Mouse (Mus musculus) heart, adult 2 months (tissue): ENCODE measurements around the gene Fgf13. TPM values are rescaled to one million over a fixed set of nuclear protein-coding genes. Genes with fewer than 3 reads are reported as not detected.

Experiments used
- DNase-seq, 2 experiments: peaks; one replicate each; pipeline ENCODE4 v3.0.0; 2021
- H3K27ac ChIP-seq: fragments of 200-600 bp; 2 replicates; pipeline ENCODE4 v1.8.1; 2022
- H3K27me3 ChIP-seq: fragments of 200-500 bp; 2 replicates; pipeline ENCODE4 v1.6.1; 2012; ENCODE audit warnings: mild to moderate bottlenecking, low read length, inconsistent platforms, mixed read lengths; ENCODE audit not compliant: control insufficient read depth, insufficient read depth
- H3K36me3 ChIP-seq: fragments of 200-500 bp; 2 replicates; pipeline ENCODE4 v1.6.1; 2012; ENCODE audit warnings: low read length, inconsistent platforms; ENCODE audit not compliant: control insufficient read depth, insufficient read depth
- H3K4me1 ChIP-seq: fragments of 200-500 bp; 2 replicates; pipeline ENCODE4 v1.6.1; 2011; ENCODE audit warnings: low read length; ENCODE audit not compliant: control insufficient read depth, insufficient read depth
- H3K4me3 ChIP-seq: fragments of 200-600 bp; 2 replicates; pipeline ENCODE4 v1.8.1; 2022
- H3K79me2 ChIP-seq: fragments of 200-500 bp; replicated peaks from 2 replicates; pipeline ENCODE4 v1.6.1; 2012; ENCODE audit warnings: mild to moderate bottlenecking, inconsistent platforms, low read length, moderate library complexity, mixed read lengths; ENCODE audit not compliant: control insufficient read depth, insufficient read depth
- H3K9ac ChIP-seq: fragments of 200-500 bp; 2 replicates; pipeline ENCODE4 v1.6.1; 2012; ENCODE audit warnings: low read depth, mild to moderate bottlenecking, control low read depth, inconsistent platforms, low read length, mixed read lengths
- CTCF ChIP-seq: fragments of 200-600 bp; IDR thresholded peaks from 2 replicates; pipeline ENCODE4 v1.8.1; 2022; ENCODE audit warnings: antibody characterized with exemption, mild to moderate bottlenecking, moderate library complexity
- EP300 ChIP-seq: fragments of 200-500 bp; IDR thresholded peaks from 2 replicates; pipeline ENCODE4 v1.6.1; 2011; ENCODE audit warnings: low read depth, low read length, control low read depth; ENCODE audit not compliant: insufficient read depth
- POLR2A ChIP-seq: fragments of 200-500 bp; IDR thresholded peaks from 2 replicates; pipeline ENCODE4 v1.6.1; 2011; ENCODE audit warnings: mild to moderate bottlenecking, low read depth, low read length, control low read depth; ENCODE audit not compliant: insufficient read depth
- WGBS: fragments of 180-500 bp; shearing (Covaris S2); methylation state at CpG from one replicate; pipeline ENCODE4 v1.1.7; 2018; 5-methylcytosine and 5-hydroxymethylcytosine counted together
- intact Hi-C: fragments of 180-260 bp; cut with DNase I; formaldehyde crosslinking; loops from one replicate; pipeline ENCODE4 v1.15.1; 2025
- polyA plus RNA-seq: library from polyadenylated mRNA; depleted of rRNA; stranded (reverse); fragments of >200 nt; gene quantifications from 2 replicates; pipeline ENCODE4 v1.2.3, GENCODE M21; 2012
- total RNA-seq, 2 experiments: library from RNA; stranded (reverse); gene quantifications; 2 replicates each; pipeline ENCODE4 v1.2.3; 2021

Gene Fgf13
- total and polyA plus RNA-seq, 3 experiments, result 35.6 to 129 (median 102) TPM

DNA sequence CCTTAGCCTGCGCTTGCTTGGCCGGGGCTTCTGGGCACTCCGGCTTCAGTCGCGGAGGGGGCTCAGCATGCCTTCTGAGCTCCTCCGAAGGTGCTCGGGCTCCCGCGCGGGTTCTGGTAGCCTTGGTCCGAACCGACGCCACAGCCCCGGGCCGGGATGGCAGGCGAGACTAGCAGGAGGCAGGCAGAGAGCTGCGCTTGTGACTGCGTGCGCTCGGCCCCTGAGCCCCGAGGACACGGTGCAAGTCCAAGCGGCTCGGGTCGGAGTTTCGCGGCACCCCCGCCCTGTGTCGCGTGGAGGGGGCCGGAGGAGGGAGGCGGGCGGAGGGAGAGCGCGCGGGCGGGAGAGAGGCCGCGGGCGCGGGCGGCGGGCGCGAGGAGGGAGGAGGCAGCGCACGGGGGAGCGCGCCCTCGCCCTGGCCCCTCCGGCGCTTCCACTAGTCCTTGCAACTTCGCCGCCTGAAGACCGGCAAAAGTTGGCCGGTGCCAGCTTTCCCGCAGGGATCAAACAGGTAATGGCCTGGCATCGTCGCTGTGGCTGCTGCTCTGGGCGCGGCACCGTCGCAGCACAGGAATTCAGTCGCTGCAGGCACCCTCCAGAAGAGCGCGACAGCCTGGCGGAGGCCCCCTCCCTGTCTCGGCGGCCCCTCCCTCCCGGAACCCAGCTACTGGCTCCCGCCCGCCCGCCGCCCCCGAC is 433.6 kb downstream of the Fgf13 start:
- 13% methylated on average over 63 of the region's 75 CpGs for WGBS
- Histone ChIP-seq H3K27ac (no peak overlapping the region), H3K36me3 (no peaks in the 10 kb centered on the region), H3K4me3 (peak overlapping the region; percentile 36; the same call in 1 of the 2 replicates), H3K27me3 (0 out of 2 replicates have a peak, but pooled peaks cover 2% of the 10 kb centered on the region), H3K79me2 (no peaks in the 10 kb centered on the region), H3K9ac (0 out of 2 replicates have a peak overlapping the region, but pooled peaks have one; percentile 16), H3K4me1 (no peaks in the 10 kb centered on the region)
- intact Hi-C loops, result no loop called here
- DNase-seq, result peak; percentile 10 to 24
- TF ChIP-seq POLR2A (no peak), CTCF (no peak), EP300 (no peak)

- H3K36me3 ChIP-seq, result no peaks in the 10 kb centered on the region
- intact Hi-C loops, result no loop called here
- no peaks in the 10 kb centered on the region for H3K4me1 ChIP-seq
- WGBS, result 25% methylated on average over 24 of the region's 24 CpGs
- H3K27ac ChIP-seq, result no peak overlapping the region
- H3K27me3 ChIP-seq, result 0 out of 2 replicates have a peak, but pooled peaks cover 2% of the 10 kb centered on the region
- H3K9ac ChIP-seq, result no peak overlapping the region
- no peak for DNase-seq
- no peaks in the 10 kb centered on the region for H3K79me2 ChIP-seq
- peak overlapping the region; percentile 36; the same call in 1 of the 2 replicates for H3K4me3 ChIP-seq
- TF ChIP-seq EP300 (no peak), POLR2A (no peak), CTCF (no peak)
Measured at GRCm38 (mm10) chrX:59133834-59134165, 434.1 kb downstream of the Fgf13 start.

DNA sequence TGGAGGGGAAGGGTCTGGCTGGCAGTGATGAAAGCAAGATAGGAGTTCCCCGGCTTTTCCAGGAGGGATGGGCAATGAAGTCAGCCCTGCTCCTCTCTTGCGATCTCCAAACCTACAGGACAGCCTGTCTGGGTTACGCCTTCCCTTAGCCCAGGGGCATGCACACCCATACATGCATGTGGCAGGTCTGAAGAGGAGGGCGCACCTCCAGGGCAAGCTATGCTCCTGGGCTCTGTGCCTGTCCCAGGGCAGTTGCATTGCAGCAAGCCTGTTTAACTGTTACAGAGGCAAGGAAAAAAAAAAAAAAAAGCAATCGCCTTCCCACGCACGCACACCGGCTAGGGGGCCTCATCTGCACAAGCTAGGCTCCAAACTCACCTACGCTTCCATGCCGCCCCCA is 434.5 kb downstream of the Fgf13 start:
- H3K36me3 ChIP-seq, result no peaks in the 10 kb centered on the region
- 0 out of 2 replicates have a peak, but pooled peaks cover 2% of the 10 kb centered on the region for H3K27me3 ChIP-seq
- no peak overlapping the region for H3K27ac ChIP-seq
- no peaks in the 10 kb centered on the region for H3K4me1 ChIP-seq
- DNase-seq, result no peak
- no peaks in the 10 kb centered on the region for H3K79me2 ChIP-seq
- H3K4me3 ChIP-seq, result no peak overlapping the region
- intact Hi-C loops, result no loop called here
- no peak overlapping the region for H3K9ac ChIP-seq
- 28% methylated on average over 10 of the region's 10 CpGs for WGBS
- TF ChIP-seq CTCF (no peak), EP300 (no peak), POLR2A (no peak)

DNA sequence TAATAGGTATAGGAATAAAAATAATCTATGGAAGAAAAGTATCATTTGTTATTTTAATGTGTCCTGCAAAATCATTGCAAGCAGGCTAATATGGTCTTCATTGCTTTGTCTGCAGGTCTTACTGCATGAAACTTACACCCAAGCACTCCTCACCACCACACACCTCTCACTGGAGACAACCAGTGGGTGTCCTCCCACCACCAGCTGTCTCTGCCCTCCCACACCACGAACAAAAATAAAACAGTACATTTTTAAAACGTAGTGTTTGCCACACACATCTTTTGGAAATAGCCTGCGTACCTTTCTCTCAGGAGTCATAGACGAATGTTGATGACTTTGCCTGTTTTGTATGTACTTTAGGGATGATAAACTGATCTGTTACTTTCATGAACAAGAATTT is 441.2 kb downstream of the Fgf13 start:
- WGBS, result 66% methylated on average over 4 of the region's 4 CpGs
- H3K9ac ChIP-seq, result no peak overlapping the region

GRCm38 (mm10) chrX:59113187-59113586 is 454.7 kb downstream of the Fgf13 start:
- Histone ChIP-seq H3K36me3 (no peaks in the 10 kb centered on the region), H3K4me3 (no peak overlapping the region), H3K4me1 (no peaks in the 10 kb centered on the region), H3K27ac (no peak overlapping the region), H3K79me2 (no peaks in the 10 kb centered on the region), H3K27me3 (no peaks in the 10 kb centered on the region), H3K9ac (no peak overlapping the region)
- intact Hi-C loops, result no loop called here
- TF ChIP-seq EP300 (no peak), CTCF (no peak), POLR2A (no peak)
- no peak for DNase-seq

More for the DNA sequence above, 441.2 kb downstream of the Fgf13 start:
- DNase-seq, result no peak
- no peaks in the 10 kb centered on the region for H3K79me2 ChIP-seq
- no peaks in the 10 kb centered on the region for H3K36me3 ChIP-seq
- no peaks in the 10 kb centered on the region for H3K27me3 ChIP-seq
- H3K4me3 ChIP-seq, result no peak overlapping the region
- TF ChIP-seq CTCF (no peak), POLR2A (no peak), EP300 (no peak)
- intact Hi-C loops, result no loop called here
- H3K27ac ChIP-seq, result no peak overlapping the region
- H3K4me1 ChIP-seq, result no peaks in the 10 kb centered on the region

DNA sequence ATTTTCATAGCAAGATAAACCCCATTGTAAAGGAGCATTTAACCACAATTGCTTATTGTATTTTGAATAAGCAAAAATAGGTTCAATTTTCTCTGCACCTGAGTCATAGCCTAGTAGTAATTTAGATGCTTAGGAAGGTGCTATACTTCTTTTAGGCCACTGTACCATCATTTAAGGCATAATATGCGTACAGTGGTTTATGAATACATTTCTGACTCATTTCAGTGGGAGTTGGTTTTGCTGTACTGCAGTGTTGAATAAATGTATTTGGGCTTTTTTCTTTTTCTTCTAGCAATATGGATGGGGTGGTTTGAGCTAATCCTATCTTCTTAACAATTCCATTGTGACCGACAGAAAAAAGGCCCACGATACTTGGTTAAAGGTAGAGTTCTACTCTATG is 481.9 kb downstream of the Fgf13 start:
- Histone ChIP-seq H3K4me1 (no peaks in the 10 kb centered on the region), H3K4me3 (no peak overlapping the region), H3K27me3 (no peaks in the 10 kb centered on the region), H3K36me3 (no peaks in the 10 kb centered on the region), H3K79me2 (no peaks in the 10 kb centered on the region), H3K27ac (no peak overlapping the region), H3K9ac (no peak overlapping the region)
- TF ChIP-seq CTCF (no peak), POLR2A (no peak), EP300 (no peak)
- no peak for DNase-seq
- intact Hi-C loops, result no loop called here
- 90% methylated on average over 3 of the region's 3 CpGs for WGBS
